Mouse (Mus musculus): ENCODE measurements around the gene Fbxw4. TPM values are rescaled to one million over a fixed set of nuclear protein-coding genes. Genes with fewer than 3 reads are reported as not detected.

Fbxw4 gene
- total RNA-seq, 1 experiment from 2014 or later, result 17.1 TPM

DNA sequence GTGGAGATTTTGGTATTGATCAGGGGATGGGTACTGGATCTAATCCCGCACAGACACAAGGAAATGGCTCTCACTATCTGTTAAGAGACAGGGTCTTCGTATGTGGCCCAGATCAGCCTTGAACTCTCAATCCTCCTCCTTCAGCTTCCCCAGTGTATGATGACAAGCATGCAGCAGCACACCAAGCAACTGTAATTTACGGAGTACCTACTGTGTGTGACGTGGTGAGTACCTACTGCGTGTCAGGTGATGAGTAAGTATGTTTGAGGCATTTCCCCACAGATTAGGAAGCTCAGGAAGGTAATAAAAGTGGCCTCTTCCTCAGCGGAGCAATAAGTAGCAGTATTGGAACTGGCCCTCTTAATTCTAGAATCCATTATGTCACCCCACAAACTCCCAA is 64.6 kb downstream of the Fbxw4 start:
- ATAC-seq (replicated peaks in 1 of 2; ENCODE audit: insufficient read depth in 1 of 2, low FRiP score in 2 of 2, low TSS enrichment in 1 of 2, low read depth in 1 of 2, poor library complexity in 2 of 2, severe bottlenecking in 2 of 2), result no peak

DNA sequence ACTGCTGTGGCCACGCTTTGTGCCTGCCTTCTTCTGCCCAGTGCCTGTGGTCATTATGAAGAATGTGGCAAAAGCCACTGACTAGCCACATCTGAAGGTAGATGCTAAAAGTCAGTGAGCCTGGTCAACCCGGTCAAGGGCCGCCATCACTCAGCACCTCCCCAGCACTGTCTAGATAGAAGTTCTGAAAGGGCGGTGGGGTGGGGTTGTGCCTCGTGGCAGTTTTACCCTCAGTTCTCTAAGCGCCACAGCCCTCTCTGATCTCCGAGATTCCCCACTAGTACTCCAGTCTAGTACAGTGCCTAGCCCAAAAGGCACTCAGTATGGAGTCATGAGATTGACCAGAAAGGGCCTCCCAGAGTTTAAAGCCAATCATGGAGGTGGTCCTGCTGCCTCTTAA is 66.0 kb downstream of the Fbxw4 start:
- ATAC-seq (replicated peaks in 1 of 2; ENCODE audit: insufficient read depth in 1 of 2, low FRiP score in 2 of 2, low TSS enrichment in 1 of 2, low read depth in 1 of 2, poor library complexity in 2 of 2, severe bottlenecking in 2 of 2), result no peak

DNA sequence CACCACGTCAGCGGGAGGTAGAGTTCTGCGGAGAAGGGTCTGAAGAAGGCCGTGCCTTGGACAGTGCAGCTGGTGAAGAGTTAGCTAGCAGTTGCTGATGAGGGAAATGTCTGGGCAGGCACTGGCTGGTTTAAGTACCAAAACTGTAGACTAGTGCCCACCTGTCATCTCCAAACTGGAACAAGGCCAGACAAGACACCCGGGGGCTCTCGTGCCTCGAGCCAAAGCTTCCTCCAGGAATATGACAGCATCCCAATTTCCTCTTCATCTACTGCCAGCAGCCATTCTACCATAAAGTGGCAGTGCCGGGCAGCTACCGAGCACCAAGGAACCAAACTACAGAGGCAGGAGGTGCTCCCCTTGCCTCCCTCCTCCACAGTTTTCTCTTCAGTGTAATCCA is 67.2 kb downstream of the Fbxw4 start:
- no peak for ATAC-seq (replicated peaks in 1 of 2; ENCODE audit: insufficient read depth in 1 of 2, low FRiP score in 2 of 2, low TSS enrichment in 1 of 2, low read depth in 1 of 2, poor library complexity in 2 of 2, severe bottlenecking in 2 of 2)

DNA sequence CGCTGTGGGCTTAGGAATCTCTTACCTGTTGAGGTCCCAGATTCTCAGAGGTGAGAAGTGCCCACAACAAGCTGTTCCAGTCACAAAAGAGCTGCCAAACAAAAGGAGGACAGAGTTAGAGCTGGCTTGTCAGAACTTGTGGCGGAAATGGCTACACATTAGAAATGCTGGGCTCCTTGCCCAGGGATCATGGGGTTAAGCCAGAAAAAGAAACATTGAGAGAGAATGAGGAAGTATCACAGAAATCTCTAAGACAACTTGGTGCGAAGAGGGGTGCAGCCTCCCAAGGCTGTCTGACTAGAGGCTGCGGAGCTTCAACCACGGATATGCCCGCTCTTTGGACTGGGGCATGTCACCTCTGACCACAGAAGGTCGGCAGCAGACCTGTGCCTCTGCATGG is 68.4 kb downstream of the Fbxw4 start:
- ATAC-seq (replicated peaks in 1 of 2; ENCODE audit: insufficient read depth in 1 of 2, low FRiP score in 2 of 2, low TSS enrichment in 1 of 2, low read depth in 1 of 2, poor library complexity in 2 of 2, severe bottlenecking in 2 of 2), result peak; percentile 80 to 88

DNA sequence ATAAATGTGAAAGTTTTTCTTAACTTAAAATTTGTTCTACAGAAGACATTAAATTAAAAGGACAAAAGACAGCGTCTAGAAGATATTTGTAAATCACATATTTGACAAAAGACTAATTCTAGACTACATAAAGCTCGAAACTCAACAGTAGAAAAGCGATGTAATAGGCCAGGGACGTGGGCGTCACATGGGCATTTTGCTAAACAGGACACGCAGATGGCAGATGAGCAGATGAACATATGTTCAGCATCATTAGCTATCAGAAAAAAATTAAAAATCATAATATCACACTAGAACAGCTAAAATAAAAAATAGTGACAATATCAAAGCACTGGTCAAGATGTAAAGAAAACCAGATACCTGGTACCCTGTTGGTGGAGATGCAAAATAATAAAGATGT is 70.4 kb downstream of the Fbxw4 start:
- ATAC-seq (replicated peaks in 1 of 2; ENCODE audit: insufficient read depth in 1 of 2, low FRiP score in 2 of 2, low TSS enrichment in 1 of 2, low read depth in 1 of 2, poor library complexity in 2 of 2, severe bottlenecking in 2 of 2), result no peak

DNA sequence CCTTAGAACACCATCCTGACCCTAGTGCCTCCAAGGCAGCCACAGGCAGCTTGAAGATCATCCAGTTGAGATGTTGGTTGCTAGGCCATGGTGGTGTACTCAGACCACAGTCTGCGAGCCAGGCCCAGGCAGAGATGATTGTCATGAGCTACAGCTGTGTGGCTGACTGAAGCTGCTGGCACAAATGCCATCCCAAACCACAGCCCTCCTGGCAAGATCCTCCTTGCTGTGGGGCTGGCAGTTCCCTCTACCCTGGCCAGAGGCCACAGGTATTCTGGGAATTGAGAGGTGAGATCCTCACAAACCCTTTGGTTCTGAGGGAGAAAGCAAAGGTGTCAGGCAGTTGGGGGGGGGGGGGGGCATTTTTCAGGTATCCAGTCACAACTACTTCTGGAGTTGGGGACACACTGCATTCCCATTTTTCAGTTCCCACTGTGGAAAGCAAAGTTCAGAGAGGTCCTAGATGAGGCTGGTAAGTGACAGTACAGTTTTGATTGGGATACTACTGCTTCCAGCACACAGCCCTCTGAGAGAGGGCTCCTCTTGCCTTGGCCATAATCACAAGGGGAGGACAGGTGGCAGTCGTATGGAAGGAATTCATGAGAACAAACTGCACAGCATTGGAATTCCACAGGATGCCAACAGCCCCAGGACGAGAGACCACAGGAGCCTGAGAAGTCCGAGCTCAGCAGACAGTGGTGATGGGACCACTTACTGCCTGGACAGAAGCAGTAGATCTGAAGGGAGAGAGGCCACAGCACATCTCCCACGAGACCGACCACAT is 72.4 kb downstream of the Fbxw4 start:
- 0 out of 4 replicates have a peak, but pooled peaks of 1 of the 2 experiments have one; percentile 12 for ATAC-seq (replicated peaks in 1 of 2; ENCODE audit: insufficient read depth in 1 of 2, low FRiP score in 2 of 2, low TSS enrichment in 1 of 2, low read depth in 1 of 2, poor library complexity in 2 of 2, severe bottlenecking in 2 of 2)

DNA sequence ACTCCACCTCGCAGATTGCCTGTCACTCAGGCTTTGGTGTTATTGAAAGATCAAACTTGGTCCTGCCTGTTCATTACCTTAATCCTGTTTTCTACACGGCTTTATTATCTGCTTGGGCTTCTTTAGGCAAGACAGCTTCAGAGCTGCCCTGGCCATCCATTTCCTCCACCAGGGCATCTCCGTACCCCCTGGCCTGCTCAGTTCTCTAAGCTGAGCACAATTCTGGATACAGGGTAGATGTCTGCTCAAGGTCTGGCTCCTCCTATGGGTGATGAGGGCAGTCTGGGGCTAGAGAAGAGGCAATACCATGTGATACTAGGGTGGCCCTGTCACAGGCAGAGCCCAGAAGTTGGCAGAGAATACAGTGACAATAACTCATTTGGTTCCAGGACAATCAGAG is 73.3 kb downstream of the Fbxw4 start:
- ATAC-seq (replicated peaks in 1 of 2; ENCODE audit: insufficient read depth in 1 of 2, low FRiP score in 2 of 2, low TSS enrichment in 1 of 2, low read depth in 1 of 2, poor library complexity in 2 of 2, severe bottlenecking in 2 of 2), result no peak

DNA sequence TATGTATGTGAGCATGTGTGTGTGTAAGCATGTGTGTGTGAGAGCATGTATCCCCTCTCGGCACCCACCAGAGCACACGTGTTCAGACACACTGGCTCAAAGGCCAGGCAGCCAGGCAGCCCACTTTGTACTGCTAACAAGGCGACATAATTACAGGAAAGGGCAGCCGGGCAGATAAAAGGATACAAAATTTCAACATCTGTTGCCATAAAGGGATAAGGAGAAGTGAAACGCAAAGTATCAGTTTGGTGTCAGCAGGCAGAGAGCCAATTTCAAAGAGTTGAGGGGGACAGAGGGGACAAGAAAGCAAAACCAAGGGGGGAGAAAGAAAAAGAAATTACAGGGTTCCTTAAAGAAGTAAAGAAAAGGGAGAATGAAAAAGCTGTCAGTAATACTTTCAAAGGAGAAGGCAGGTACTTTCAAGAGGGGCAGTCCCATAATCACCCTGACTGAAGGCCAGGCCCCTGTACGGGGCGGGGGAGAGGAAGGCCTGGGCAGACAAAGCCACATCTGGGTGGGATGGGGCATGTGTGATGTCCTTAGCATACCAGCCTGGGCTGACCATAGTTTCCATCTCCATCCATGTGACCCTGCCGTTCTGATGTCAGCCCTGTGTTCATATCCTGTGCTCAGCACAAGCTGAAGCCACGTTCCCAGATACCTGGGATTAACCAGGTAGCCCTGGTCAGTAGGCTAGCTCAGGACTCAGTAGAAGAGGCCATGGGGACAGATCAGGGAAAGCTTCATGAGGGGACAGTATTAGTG is 75.1 kb downstream of the Fbxw4 start:
- no peak for ATAC-seq (replicated peaks in 1 of 2; ENCODE audit: insufficient read depth in 1 of 2, low FRiP score in 2 of 2, low TSS enrichment in 1 of 2, low read depth in 1 of 2, poor library complexity in 2 of 2, severe bottlenecking in 2 of 2)

DNA sequence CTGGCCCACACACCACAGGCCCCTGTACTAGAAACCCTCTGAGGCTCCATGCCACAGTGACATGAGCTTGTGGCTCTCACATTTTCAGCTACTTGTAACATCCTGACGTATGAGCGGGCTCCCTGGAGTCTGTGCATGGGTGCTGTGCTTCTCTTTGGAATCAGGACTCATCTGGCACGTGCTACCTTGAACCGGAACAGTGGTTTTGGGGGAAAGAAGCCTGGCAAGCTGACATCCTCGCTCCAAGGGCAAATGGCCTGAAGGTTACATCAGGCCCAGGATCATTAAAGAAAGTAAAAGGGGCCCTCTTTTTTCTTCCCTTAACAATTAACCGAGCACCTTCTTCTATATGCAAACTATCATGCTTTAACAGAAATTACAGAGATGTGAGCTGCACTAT is 77.0 kb downstream of the Fbxw4 start:
- no peak for ATAC-seq (replicated peaks in 1 of 2; ENCODE audit: insufficient read depth in 1 of 2, low FRiP score in 2 of 2, low TSS enrichment in 1 of 2, low read depth in 1 of 2, poor library complexity in 2 of 2, severe bottlenecking in 2 of 2)

DNA sequence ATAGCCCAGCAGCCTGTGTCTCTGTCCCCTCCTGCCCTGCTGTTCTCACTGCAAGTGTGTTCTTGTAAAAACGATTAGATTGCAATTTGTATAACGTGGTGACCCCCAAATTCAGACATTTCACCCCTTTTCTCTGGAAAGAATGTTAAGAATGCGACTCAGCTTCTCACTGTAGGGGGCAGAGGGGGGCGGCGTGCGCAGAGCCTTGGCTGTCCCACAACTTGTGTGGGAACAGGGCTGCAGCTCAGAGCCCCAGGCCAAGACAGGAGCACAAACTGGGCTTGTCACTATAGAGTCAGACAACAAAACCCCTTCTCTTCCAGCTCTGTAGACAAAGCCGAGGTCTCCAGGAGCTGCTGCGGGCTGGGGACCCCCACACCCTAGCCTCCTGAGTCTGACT is 78.0 kb downstream of the Fbxw4 start:
- no peak for ATAC-seq (replicated peaks in 1 of 2; ENCODE audit: insufficient read depth in 1 of 2, low FRiP score in 2 of 2, low TSS enrichment in 1 of 2, low read depth in 1 of 2, poor library complexity in 2 of 2, severe bottlenecking in 2 of 2)

DNA sequence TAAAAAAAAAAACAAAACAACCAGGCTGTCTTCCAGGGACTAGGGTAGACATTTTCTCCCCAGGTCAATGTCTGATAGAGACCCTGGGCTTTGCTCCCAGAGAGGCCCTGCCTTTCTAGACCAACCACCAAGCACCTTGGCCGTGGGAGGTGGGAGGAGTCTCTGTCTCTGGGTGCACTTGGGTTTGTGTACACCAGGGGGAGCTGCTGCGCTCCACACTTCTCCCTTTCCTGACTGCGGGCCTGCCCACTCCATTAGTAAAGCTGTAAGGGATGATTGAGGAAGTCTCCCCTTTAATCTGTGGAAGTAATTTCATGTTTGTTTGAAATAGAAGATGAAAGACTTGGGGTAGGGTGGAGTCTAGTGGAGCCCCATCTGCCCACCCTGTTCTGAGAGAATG is 78.9 kb downstream of the Fbxw4 start:
- peak; percentile 59 to 65 for ATAC-seq (replicated peaks in 1 of 2; ENCODE audit: insufficient read depth in 1 of 2, low FRiP score in 2 of 2, low TSS enrichment in 1 of 2, low read depth in 1 of 2, poor library complexity in 2 of 2, severe bottlenecking in 2 of 2)

DNA sequence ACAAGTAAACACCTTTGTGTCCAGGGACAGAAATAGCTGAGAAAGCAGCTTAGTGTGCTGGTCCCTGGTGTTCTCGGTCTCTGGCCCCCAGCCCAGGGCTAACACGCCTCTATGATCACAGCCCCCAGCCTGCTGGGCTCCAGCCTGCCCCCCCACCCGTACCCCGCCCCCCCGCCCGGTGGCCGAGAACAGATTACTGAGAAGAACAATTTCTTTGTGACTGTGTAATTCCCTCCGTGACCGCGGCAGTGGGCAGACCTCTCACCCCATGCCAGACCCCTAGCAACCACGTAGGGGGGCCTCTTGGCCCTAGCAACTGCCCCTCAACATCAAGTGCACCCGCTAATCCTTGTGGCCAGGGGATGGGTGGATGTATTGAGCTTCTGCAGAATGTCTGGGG is 79.9 kb downstream of the Fbxw4 start:
- ATAC-seq (replicated peaks in 1 of 2; ENCODE audit: insufficient read depth in 1 of 2, low FRiP score in 2 of 2, low TSS enrichment in 1 of 2, low read depth in 1 of 2, poor library complexity in 2 of 2, severe bottlenecking in 2 of 2), result no peak

DNA sequence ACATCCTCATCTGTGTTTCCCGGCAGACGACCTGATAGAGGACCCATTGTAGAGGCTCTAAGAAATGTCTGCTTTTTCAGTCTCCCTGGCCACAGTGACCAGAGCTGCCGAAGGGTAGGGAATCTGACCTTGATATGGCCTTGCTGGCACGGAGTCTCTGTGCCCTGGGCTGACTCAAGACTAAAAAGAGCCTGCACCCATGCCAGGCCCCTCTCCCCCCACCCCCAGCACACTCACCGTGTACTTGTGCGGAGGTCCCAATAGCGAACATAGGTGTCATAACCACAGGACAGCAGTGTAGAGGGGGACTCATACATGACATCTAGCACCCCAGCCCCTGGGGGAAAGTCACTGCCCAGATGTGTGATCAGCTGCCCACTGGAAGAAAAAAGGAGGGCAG is 80.7 kb downstream of the Fbxw4 start:
- ATAC-seq (replicated peaks in 1 of 2; ENCODE audit: insufficient read depth in 1 of 2, low FRiP score in 2 of 2, low TSS enrichment in 1 of 2, low read depth in 1 of 2, poor library complexity in 2 of 2, severe bottlenecking in 2 of 2), result no peak

DNA sequence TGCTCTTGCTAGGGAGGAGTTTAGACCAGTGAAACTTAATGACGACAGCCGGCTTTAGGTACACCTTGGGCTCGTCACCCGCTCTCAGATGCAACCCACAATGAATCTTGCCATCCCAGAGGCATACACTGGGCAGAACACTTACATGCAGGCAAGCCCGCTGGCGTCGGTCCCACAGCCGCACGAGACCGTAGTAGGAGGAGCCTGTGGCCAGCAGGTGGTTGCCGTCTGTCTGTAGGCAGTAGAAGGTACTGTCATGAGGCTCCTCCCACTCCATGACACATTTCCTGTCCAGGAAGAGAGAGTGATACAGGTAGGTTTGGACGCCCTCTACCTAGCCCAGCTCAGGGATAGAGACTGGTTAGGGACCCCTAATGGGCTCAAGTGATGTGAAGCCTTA is 81.1 kb downstream of the Fbxw4 start:
- no peak for ATAC-seq (replicated peaks in 1 of 2; ENCODE audit: insufficient read depth in 1 of 2, low FRiP score in 2 of 2, low TSS enrichment in 1 of 2, low read depth in 1 of 2, poor library complexity in 2 of 2, severe bottlenecking in 2 of 2)

DNA sequence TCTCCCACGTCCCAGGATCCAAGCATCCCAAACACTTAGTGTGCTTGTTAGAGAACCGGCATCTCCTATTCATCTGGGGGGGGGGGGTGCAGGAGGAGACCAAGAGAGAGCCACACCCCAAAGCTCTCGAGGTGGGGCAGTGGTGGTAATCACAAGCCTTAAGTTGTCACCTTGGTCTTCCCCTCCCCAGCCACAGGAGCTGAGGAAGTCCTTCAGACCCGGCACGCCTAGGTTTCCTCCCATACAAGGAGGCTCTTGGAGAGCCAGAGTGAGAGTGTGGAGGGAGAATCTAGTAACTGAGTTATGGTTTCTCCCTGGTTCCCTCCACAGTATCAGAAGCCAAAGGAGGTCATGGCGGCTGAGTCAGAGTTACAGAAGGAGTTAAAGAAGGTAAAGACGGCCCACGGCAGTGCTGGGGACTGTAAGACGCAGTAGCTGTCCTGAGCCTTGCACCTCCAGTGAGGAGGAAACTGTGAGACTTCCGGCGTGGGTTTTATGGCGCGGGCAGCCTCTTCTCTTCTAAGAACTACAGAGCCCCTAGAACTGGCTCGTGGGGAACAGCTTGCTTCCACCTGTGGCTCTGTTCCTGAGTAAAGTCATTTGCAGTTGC is 82.9 kb downstream of the Fbxw4 start:
- no peak for ATAC-seq (replicated peaks in 1 of 2; ENCODE audit: insufficient read depth in 1 of 2, low FRiP score in 2 of 2, low TSS enrichment in 1 of 2, low read depth in 1 of 2, poor library complexity in 2 of 2, severe bottlenecking in 2 of 2)

DNA sequence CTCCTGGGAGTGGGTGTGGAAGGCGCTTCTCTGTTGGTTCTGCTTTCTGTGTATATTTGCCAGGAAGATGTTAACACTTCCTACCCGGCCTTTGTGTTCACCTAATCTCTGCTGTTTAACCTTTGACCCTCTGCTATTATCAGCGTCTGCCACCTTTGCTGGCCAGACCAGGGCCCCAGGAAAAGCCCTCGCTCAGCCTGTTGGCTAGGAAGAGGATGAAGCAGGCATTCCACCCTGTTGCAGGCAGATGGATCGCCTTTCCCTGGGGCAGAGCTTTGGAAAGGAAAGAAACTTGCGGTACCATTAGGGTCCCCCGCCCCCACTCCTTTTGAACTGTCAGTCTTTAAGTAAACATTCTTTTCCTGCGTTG is 84.5 kb downstream of the Fbxw4 start:
- 0 out of 4 replicates have a peak, but pooled peaks of 1 of the 2 experiments have one; percentile 1 for ATAC-seq (replicated peaks in 1 of 2; ENCODE audit: insufficient read depth in 1 of 2, low FRiP score in 2 of 2, low TSS enrichment in 1 of 2, low read depth in 1 of 2, poor library complexity in 2 of 2, severe bottlenecking in 2 of 2)

DNA sequence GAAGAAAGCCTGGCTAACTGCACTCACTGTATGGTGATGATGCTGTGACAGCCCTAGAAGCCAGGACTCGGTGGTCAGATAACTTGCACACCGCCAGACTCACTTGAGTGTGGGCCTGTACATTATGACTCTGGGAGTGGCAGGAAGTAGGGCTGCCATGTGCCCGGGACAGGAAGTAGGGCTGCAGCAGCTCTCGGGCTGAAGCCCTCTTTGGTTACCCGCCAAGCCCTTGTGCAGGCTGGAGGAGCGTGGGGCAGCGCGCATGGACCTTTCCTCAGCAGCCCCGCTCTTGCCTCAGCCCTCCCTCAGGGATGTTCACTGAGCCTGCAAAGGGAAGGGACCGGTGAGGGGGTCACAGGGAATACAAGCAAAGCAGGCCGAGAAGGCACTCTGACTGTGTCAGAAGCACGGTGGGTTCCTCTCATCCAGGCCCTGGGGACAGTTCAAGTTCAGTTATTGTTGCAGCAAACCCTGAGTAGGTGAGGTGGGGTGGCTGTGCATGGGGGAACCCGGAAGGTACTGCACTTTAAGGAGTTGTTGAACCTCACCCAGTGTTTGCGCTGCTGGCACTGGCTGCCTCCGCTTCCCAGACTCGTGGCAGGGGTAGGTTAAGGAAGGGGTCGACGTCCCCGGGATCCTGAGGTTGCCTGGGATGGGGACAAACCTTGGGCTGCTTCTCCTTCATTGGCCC is 85.0 kb downstream of the Fbxw4 start:
- ATAC-seq (replicated peaks in 1 of 2; ENCODE audit: insufficient read depth in 1 of 2, low FRiP score in 2 of 2, low TSS enrichment in 1 of 2, low read depth in 1 of 2, poor library complexity in 2 of 2, severe bottlenecking in 2 of 2), result peak in 1 of 2 experiments; percentile 37; a peak in 2 of 4 replicates
